Mouse (Mus musculus): Measurements from ENCODE around the gene Calcoco1. TPM values are rescaled to one million over a fixed set of nuclear protein-coding genes. Genes with fewer than 3 reads are reported as not detected.

The Calcoco1 gene
- total RNA-seq (2023) = 10 to 100 TPM; 55.1 to 59.3 TPM

DNA sequence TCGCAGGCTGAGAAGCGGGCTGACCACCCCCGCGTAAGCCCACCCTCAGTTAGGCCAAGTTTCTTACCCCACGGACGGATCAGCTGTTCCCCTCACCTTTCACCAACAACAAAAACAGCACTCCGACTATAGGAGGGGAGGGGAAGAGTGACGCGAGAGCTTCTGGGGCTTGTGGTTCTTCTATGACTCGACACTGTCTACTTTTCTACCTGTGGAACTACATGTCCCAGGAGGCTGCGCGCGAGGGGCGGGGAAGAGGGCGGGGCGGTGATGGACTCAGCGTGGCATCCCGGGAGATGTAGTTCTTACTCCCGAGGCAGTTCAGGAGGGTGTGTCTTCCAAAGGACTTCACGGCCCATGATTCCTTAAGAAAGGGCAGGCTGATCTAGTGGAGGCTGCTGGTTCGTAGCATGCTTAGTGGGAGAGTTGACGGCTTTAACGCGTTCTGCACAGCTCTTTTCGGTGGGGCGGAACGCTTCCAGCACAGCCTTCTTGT lies at the start of gene Calcoco1:
Gene Calcoco1, minus strand, starts transcription at position 199 of the 496 bp plus-strand sequence.

DNA sequence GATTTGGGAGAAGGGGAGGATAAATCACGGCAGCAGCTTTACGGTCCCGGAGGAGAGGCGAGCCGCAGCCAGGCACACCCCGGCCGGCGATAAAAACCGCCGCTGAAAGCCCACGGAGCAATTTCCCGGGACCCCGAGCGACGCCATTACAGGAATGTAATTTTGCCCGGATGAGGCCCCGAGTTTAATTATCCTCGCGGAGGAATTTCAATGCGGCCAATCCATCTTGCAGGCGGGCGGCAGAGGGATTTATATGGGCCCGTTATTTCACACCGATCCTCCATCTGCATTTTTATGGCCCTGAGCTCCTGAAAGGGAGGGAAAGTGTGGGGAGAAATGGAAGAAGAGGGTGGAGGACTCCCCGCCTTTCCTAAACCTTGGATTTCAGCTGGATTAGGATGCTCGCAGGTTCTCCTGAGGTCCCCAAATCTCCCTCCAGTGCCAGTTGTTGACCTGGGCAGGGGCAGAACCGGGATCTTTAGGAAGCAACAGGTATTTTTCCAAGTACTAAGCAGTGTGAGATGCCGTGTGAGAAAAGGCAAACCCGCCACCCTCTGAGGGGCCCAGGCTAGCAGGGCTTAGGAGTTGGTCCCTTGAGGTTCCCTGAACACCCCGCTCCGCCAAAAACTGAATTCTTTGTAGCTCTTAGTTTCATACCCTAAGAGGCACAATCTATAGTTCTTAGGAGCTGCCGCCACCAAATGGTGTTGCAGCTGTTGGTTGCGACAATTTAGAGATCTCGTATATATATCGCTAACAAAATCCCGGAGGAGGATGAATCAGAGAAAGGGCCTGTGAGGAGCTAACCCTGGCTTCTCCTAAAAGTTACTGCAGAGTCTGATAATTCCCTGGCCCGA lies 49.5 kb downstream of the Calcoco1 start, which contains the start of gene Atp5g2:
Gene Atp5g2, minus strand, starts transcription at position 138 of the 857 bp plus-strand sequence.

Other genes starting within 250 kb of the Calcoco1 start
- gene Gm10337, start 218.5 kb downstream of the Calcoco1 start, total RNA-seq (2023) = 1 to 10 TPM in 1 of 2 experiments, not detected in 1; 7.7 TPM
- 1 to 10 TPM; 1.3 TPM for gene Map3k12, start 205.1 kb downstream of the Calcoco1 start, total RNA-seq (2023)
- gene Tarbp2, start 204.0 kb downstream of the Calcoco1 start, total RNA-seq (2023) = 10 to 100 TPM; 50.8 to 57.4 TPM
- 10 to 100 TPM; 15.7 to 26.0 TPM for gene Npff, start 197.2 kb downstream of the Calcoco1 start, total RNA-seq (2023)
- gene Gm28047, start 97.1 kb downstream of the Calcoco1 start, total RNA-seq (2023) = 1 to 10 TPM; 2.4 to 3.2 TPM
- gene Atf7, start 96.7 kb downstream of the Calcoco1 start, total RNA-seq (2023) = 100 to 1,000 TPM; 146 to 155 TPM
- 1 to 10 TPM; 7.7 to 9.0 TPM for gene Atp5g2, start 49.8 kb downstream of the Calcoco1 start, total RNA-seq (2023)
- not detected for gene Hoxc13, start 198.9 kb upstream of the Calcoco1 start, total RNA-seq (2023)
- not detected for gene Hoxc12, start 214.6 kb upstream of the Calcoco1 start, total RNA-seq (2023)
- not detected for gene Hoxc11, start 232.2 kb upstream of the Calcoco1 start, total RNA-seq (2023)
- gene Hoxc10, start 244.6 kb upstream of the Calcoco1 start, total RNA-seq (2023) = not detected
- not detected for gene Hoxc5, start 245.3 kb upstream of the Calcoco1 start, total RNA-seq (2023)